ENCODE assay signal across 22 mouse cellular contexts in genomic region chr1:152916936-152917335, GRCm38 (mm10). TPM values are rescaled to one million over a fixed set of nuclear protein-coding genes. Genes with fewer than 3 reads are reported as not detected.
"Had no signal": no experiment of that assay in that cellular context is flagged by ENCODE, and none has a peak within 500 bp of the region (broad histone marks: within the 10 kb centered on the region; RNA-seq: fewer than 3 reads in every experiment).

No protein-coding gene starts in this region.

- H3K4me1 ChIP-seq: limb, embryonic 10.5 days; limb, embryonic 13.5 days; liver, embryonic 12.5 days; liver, embryonic 15.5 days; megakaryocyte, embryonic 14.5 days; midbrain, embryonic 10.5 days; midbrain, embryonic 13.5 days; neural tube, embryonic 13.5 days had no signal

- H3K9ac ChIP-seq: limb, embryonic 13.5 days; liver, embryonic 12.5 days; liver, embryonic 15.5 days; lung, embryonic 15.5 days; midbrain, embryonic 13.5 days; neural tube, embryonic 13.5 days had no signal

- H3K9me3 ChIP-seq: limb, embryonic 10.5 days; limb, embryonic 13.5 days; liver, embryonic 12.5 days; liver, embryonic 15.5 days; lung, embryonic 15.5 days; midbrain, embryonic 10.5 days; midbrain, embryonic 13.5 days; neural tube, embryonic 13.5 days had no signal

- H3K4me3 ChIP-seq: limb, embryonic 10.5 days; limb, embryonic 13.5 days; liver, embryonic 12.5 days; liver, embryonic 15.5 days; lung, embryonic 15.5 days; megakaryocyte, embryonic 14.5 days; midbrain, embryonic 10.5 days; midbrain, embryonic 13.5 days; myocyte; neural tube, embryonic 13.5 days had no signal

- H3K4me2 ChIP-seq: limb, embryonic 13.5 days; liver, embryonic 12.5 days; liver, embryonic 15.5 days; lung, embryonic 15.5 days; midbrain, embryonic 13.5 days; neural tube, embryonic 13.5 days had no signal

- DNase-seq: kidney, adult 9 months; kidney, postnatal 14 days; kidney, postnatal 4 days; layer of hippocampus, adult 9-11 months; liver; lung, adult 18-20 months; lung, postnatal 10 days; lung, postnatal 36 days; retina, postnatal 1 day; thymus, adult 2 months; thymus, postnatal 14 days had no signal

- H3K36me3 ChIP-seq: limb, embryonic 10.5 days; limb, embryonic 13.5 days; liver, embryonic 12.5 days; liver, embryonic 15.5 days; lung, embryonic 15.5 days; midbrain, embryonic 10.5 days; midbrain, embryonic 13.5 days; neural tube, embryonic 13.5 days had no signal

- ATAC-seq: liver, embryonic 12.5 days; midbrain, embryonic 13.5 days; midbrain, embryonic 16.5 days had no signal

- H3K27me3 ChIP-seq: limb, embryonic 13.5 days; liver, embryonic 12.5 days; liver, embryonic 15.5 days; lung, embryonic 15.5 days; midbrain, embryonic 13.5 days; neural tube, embryonic 13.5 days had no signal

- H3K27ac ChIP-seq: limb, embryonic 10.5 days; limb, embryonic 13.5 days; liver, embryonic 12.5 days; liver, embryonic 15.5 days; lung, embryonic 15.5 days; midbrain, embryonic 10.5 days; midbrain, embryonic 13.5 days; neural tube, embryonic 13.5 days had no signal

RNA-seq across cellular contexts. Expression of gene Nmnat2, which starts 37.9 kb away (rescaled TPM):
- polyA plus RNA-seq: liver, embryonic 12.5 days had no signal
